Mouse (Mus musculus): Measurements from ENCODE around the gene Cadm1.

The Cadm1 gene

GRCm38 (mm10) chr9:47610316-47610715 lies 80.3 kb downstream of the Cadm1 start:
- no peak for DNase-seq

DNA sequence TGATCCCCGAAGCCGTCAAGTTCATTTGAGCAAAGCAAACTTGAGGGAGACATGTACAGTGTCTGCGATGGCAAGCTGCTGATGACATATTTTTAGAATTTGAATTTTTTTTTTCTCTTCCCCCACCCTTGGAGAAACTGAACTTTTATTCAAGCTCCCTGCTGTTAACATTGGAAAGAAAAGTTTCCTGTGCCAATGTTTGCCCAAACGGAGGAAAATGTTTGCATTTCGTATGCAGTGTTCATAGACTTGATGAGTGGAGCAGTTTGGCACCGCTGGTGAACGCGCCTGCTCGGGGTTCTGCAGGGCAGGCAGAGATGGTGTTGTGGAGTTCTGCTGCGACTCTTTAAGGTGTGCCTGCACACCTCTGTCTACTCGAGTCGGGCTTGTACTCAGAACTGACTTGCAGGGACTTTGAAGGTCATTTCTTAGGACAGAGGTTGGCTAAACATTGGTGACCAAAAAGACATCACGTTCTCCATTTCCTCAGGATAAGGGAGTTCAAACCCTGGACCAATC lies 83.0 kb downstream of the Cadm1 start:
- DNase-seq = no peak

DNA sequence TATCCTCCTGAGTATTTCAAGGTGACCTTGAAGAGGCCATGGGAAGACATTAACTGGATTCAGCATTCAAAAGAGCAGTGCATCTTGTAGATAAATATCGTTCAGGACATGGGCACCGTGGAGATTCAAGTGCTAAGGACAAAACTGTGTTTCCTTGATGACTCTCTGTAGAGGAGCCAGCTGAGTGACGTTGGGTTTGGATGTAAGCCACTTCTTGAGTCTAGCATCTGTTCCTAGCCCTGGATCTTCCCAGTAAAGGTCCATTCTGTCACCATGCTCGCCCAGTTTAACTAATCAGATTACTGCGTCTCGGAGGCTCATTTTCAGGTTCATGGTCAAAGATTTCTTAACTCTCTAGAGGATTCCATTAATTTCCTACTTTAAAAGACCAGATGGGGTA lies 85.1 kb downstream of the Cadm1 start:
- DNase-seq = no peak

- DNase-seq = no peak
Observed at GRCm38 (mm10) chr9:47616391-47616790, 86.4 kb downstream of the Cadm1 start.

DNA sequence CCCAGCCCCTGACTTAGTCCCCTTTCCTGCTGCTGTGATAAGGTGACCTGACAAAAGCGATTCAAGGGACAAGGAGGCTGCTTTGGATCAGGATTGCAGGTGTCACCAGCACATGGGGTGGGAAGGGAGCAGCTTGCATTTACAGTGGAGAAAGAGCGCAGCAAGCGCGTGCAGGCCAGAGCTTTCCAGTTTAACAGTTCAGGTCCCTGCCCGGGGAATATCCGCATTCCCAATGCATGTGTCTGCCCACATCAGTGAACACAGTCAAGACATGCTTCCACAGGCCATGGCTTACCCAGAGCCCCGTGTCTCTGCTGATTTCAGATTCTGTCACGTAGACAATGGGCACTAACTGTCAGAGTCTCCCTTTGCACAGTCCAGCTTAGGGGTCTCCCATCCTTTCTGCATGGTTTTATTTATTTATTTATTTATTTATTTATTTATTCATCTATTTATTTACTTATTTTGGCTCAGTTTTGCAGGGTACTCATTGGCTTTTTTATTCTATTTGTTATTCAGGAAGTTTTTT lies 89.6 kb downstream of the Cadm1 start:
- DNase-seq = no peak

- peak; percentile 11 to 13 for DNase-seq
Observed at GRCm38 (mm10) chr9:47623447-47624445, 93.8 kb downstream of the Cadm1 start.

GRCm38 (mm10) chr9:47624565-47625520 lies 94.9 kb downstream of the Cadm1 start:
- peak; percentile 13 to 28 for DNase-seq

GRCm38 (mm10) chr9:47625621-47626210 lies 95.7 kb downstream of the Cadm1 start:
- DNase-seq = no peak

DNA sequence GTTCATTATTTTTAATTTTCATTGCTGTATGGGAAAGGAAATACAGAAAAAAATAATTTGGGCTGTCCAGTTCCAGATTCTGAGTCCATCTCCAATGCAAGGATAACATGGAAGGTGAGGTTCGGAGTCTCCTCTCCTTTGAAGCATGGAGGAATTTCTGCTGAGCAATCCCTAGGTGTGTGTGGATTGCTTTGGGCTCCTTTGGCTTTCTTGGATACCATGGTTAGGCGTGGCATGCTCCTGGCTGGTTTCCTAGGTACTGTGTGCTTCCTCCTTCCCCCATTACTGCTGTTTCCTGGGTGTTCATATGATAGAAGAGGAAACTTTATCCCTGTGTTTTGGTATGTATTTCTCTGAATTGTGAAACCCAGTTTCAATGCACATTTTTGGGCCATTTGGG lies 98.0 kb downstream of the Cadm1 start:
- DNase-seq = no peak

DNA sequence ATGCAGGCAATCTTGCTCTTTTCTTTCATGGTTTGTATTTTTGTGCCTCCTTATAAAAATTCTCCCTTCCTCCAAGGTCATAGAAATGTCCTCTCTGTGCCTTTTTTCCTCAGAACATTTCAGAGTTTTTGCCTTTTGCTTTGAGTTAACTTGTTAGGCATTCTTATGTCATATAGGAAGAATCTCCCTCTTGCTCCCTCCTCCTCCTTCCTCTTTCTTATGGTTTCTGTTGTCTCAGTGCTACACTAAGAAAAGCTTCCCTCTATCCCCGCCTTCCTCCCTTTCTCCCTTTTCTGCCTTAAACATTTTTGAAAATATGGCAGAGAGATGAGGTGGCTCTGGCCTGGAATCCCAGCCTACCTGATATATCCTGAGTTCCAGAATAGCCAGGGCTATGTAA lies 98.6 kb downstream of the Cadm1 start:
- no peak for DNase-seq

DNA sequence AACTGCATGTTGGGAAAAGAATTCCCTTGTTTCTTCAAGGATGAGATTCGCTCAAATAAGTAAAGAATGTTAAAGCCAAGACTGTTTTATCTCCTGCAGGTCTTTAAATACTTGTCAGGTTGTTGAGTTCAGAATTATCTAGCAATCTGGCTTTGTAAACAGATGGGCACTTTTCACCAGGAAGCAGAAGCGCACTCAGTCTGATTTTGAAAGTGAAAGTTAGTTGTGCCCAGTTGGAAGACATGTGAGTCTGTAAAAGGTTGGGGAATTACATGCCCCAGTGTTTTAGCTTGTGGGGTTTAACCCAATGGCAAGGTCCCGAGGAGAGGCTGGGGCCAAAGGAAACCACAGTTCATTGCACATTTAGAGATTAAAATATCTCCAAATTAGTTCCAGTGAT lies 104.7 kb downstream of the Cadm1 start:
- no peak for DNase-seq

DNA sequence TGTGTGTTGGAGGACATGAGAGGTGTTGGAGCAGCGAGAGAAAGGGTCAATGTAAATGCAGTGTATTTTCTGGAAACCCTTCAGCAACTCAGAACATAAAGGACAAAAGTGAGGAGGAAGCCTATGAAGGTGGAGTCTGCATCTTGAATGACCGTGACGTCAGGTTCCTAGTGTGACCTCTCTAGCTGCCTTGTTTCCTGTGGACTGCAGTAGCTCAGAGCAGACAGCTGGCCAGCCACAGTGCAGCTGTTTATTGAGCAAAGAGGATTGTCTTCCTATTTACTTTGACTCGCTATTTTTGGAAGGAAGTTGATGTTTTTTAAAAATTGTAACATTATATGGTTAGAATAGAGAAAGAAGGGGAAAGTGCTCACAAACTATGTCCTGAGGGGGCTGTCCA lies 112.7 kb downstream of the Cadm1 start:
- peak; percentile 21 to 36 for DNase-seq

GRCm38 (mm10) chr9:47645056-47645455 lies 115.1 kb downstream of the Cadm1 start:
- DNase-seq = no peak

- DNase-seq = peak; percentile 5 to 16
Observed at GRCm38 (mm10) chr9:47651431-47651830, 121.5 kb downstream of the Cadm1 start.

GRCm38 (mm10) chr9:47652203-47652602 lies 122.2 kb downstream of the Cadm1 start:
- DNase-seq = no peak

- DNase-seq = no peak
Observed at GRCm38 (mm10) chr9:47652936-47653335, 123.0 kb downstream of the Cadm1 start.

DNA sequence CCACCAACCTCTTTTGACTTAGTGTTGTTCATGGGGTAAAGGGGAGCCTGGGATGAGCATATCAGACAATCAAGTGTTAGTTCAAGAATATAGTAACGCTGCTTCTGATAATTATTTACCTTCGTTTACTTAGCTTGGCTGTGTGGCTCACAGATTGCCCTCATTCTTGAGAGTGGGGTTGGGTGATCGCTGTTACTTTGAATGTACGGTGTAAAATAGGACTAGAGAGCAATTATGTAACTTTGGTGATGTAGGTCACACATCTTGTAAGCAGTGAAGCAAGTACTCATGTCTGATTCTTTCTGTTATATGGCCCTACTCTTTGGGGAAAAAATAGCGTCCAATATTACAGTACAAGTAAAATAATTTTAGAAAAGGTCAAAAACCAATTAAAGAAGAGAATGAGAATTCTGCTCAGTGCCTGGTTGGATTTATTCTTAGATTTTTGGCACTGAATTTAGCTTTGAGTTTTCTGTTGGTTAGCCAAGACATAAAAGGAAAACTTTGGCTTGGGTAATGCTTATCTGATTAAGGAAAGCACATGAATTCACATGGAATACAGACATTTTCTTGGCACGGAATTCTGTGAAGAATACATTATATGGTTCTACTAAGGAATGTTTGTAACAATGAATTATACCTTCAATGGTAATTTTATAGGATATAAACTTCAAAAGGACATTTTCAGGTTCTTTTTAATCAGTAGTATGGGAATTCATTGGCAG lies 129.6 kb downstream of the Cadm1 start:
- no peak for DNase-seq

- DNase-seq = no peak
Observed at GRCm38 (mm10) chr9:47661611-47662010, 131.6 kb downstream of the Cadm1 start.

GRCm38 (mm10) chr9:47669206-47669605 lies 139.2 kb downstream of the Cadm1 start:
- DNase-seq = no peak

DNA sequence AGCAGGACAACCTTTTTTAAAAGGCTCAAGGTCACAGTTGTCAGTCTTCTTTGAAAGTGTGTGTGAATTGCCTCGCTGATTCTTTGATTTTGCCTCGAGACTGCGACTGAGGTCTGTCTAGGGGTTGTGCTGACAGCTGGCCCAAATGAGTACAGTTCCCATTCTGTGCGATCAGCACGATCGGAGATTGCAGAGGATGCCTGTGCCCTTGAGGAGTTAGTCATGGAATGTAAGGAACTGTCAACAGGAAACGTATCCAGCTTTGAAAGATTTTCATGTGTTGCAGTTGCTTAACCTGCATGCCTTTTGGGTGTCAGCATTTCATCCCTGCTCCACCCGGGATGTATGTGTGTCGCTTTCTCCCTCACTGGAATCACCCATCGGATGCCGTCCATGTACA lies 141.6 kb downstream of the Cadm1 start:
- DNase-seq = no peak

Data from kidney, postnatal 36 days (tissue).